Mouse (Mus musculus) CH12.LX (cell line): ENCODE results near the gene Thoc3. TPM values are rescaled to one million over a fixed set of nuclear protein-coding genes. Genes with fewer than 3 reads are reported as not detected.
A peak's percentile ranks its signal among the peaks of the same experiment; 100 is the strongest.
"Not testable (repeated sequence)": the region's sequence is repeated elsewhere in the genome, so short reads cannot be mapped to it uniquely, and the experiment has no call there.

Experiments
- DNase-seq: peaks from one replicate; pipeline ENCODE4 v3.0.0-alpha.2; 2013; ENCODE audit errors: extremely low read depth
- H3K27ac ChIP-seq: 2 replicates; pipeline ENCODE4 v1.5.1; 2012; ENCODE audit warnings: low read depth, mild to moderate bottlenecking, control low read depth, moderate library complexity; ENCODE audit not compliant: insufficient read depth
- H3K27me3 ChIP-seq: replicated peaks from 2 replicates; pipeline ENCODE3; 2012; ENCODE audit warnings: inconsistent platforms
- H3K36me3 ChIP-seq, 2 experiments: replicated peaks in 1 of 2; 2 replicates each; pipeline versions ENCODE3 to v1.6.1; 2012; ENCODE audit warnings: inconsistent platforms in 1 of 2, low read length in 1 of 2, mild to moderate bottlenecking in 1 of 2, mixed read lengths in 1 of 2, moderate library complexity in 1 of 2; ENCODE audit not compliant: control insufficient read depth in 1 of 2, insufficient read depth in 1 of 2
- H3K4me1 ChIP-seq, 2 experiments: 2 replicates each; pipeline ENCODE4 v1.6.1; 2012; ENCODE audit warnings: inconsistent platforms in 1 of 2, moderate library complexity in 1 of 2; ENCODE audit not compliant: insufficient read depth in 2 of 2, control insufficient read depth in 1 of 2
- H3K4me2 ChIP-seq: 2 replicates; pipeline ENCODE4 v1.6.1; 2012; ENCODE audit warnings: low read depth, mild to moderate bottlenecking, control low read depth; ENCODE audit not compliant: poor library complexity, insufficient read depth, severe bottlenecking
- H3K4me3 ChIP-seq, 3 experiments: fragments of 150-350 bp in 1 of 3; sonication (generic) in 1 of 3; replicated peaks in 1 of 3; 2 replicates each; pipeline versions ENCODE3 to v1.5.1; 2011 to 2012; ENCODE audit warnings: low read depth in 2 of 3, low read length in 2 of 3, mild to moderate bottlenecking in 2 of 3, moderate library complexity in 2 of 3, control low read depth in 1 of 3, improper control_type of control experiment in 1 of 3, inconsistent platforms in 1 of 3, mixed read lengths in 1 of 3; ENCODE audit not compliant: poor library complexity in 1 of 3
- H3K79me2 ChIP-seq: replicated peaks from 2 replicates; pipeline ENCODE4 v1.6.1; 2012; ENCODE audit warnings: mild to moderate bottlenecking, moderate library complexity; ENCODE audit not compliant: control insufficient read depth, poor library complexity, insufficient read depth, severe bottlenecking; ENCODE audit errors: extremely low read depth
- H3K9ac ChIP-seq: 2 replicates; pipeline ENCODE4 v1.6.1; 2012; ENCODE audit warnings: low read depth, mild to moderate bottlenecking, control low read depth, moderate library complexity; ENCODE audit not compliant: insufficient read depth
- H3K9me3 ChIP-seq: replicated peaks from 2 replicates; pipeline ENCODE3; 2012; ENCODE audit warnings: low read length, inconsistent platforms, mixed read lengths
- CHD2 ChIP-seq: IDR thresholded peaks from 2 replicates; pipeline ENCODE4 v1.6.1; 2011; ENCODE audit warnings: low read length, improper control_type of control experiment
- ELF1 ChIP-seq: IDR thresholded peaks from 2 replicates; pipeline ENCODE4 v1.6.1; 2014; ENCODE audit warnings: low read depth, mild to moderate bottlenecking, inconsistent platforms, low read length, improper control_type of control experiment
- EP300 ChIP-seq: IDR thresholded peaks from 2 replicates; pipeline ENCODE4 v1.6.1; 2011; ENCODE audit warnings: low read length, improper control_type of control experiment
- GABPA ChIP-seq: IDR thresholded peaks from 2 replicates; pipeline ENCODE4 v1.6.1; 2012; ENCODE audit warnings: low read depth, low read length, improper control_type of control experiment, inconsistent platforms; ENCODE audit not compliant: insufficient replicate concordance
- IRF4 ChIP-seq: IDR thresholded peaks from 2 replicates; pipeline ENCODE4 v1.6.1; 2014; ENCODE audit warnings: low read depth, mild to moderate bottlenecking, inconsistent platforms, low read length, improper control_type of control experiment
- KAT2A ChIP-seq: IDR thresholded peaks from 2 replicates; pipeline ENCODE4 v1.6.1; 2012; ENCODE audit warnings: low read length, improper control_type of control experiment, inconsistent platforms; ENCODE audit not compliant: insufficient replicate concordance
- MAX ChIP-seq: IDR thresholded peaks from 2 replicates; pipeline ENCODE4 v1.6.1; 2011; ENCODE audit warnings: low read length, improper control_type of control experiment
- MXI1 ChIP-seq: IDR thresholded peaks from 2 replicates; pipeline ENCODE4 v1.6.1; 2011; ENCODE audit warnings: mild to moderate bottlenecking, low read depth, low read length, improper control_type of control experiment
- MYC ChIP-seq: IDR thresholded peaks from 2 replicates; pipeline ENCODE4 v1.6.1; 2011; ENCODE audit warnings: low read depth, mild to moderate bottlenecking, improper control_type of control experiment, low read length
- NELFE ChIP-seq: IDR thresholded peaks from 2 replicates; pipeline ENCODE4 v1.6.1; 2011; ENCODE audit warnings: low read depth, low read length, improper control_type of control experiment
- NRF1 ChIP-seq: IDR thresholded peaks from 2 replicates; pipeline ENCODE4 v1.6.1; 2014; ENCODE audit warnings: low read depth, mild to moderate bottlenecking, inconsistent platforms, low read length, improper control_type of control experiment, moderate library complexity
- PAX5 ChIP-seq: IDR thresholded peaks from 2 replicates; pipeline ENCODE4 v1.6.1; 2012; ENCODE audit warnings: low read length, inconsistent platforms, mixed read lengths
- POLR2A ChIP-seq: IDR thresholded peaks from 2 replicates; pipeline ENCODE4 v1.6.1; 2011; ENCODE audit warnings: low read depth, mild to moderate bottlenecking, improper control_type of control experiment, low read length
- POLR2AphosphoS2 ChIP-seq: IDR thresholded peaks from 2 replicates; pipeline ENCODE4 v1.6.1; 2011; ENCODE audit warnings: low read depth, low read length, improper control_type of control experiment
- SIN3A ChIP-seq: IDR thresholded peaks from 2 replicates; pipeline ENCODE4 v1.6.1; 2012; ENCODE audit warnings: low read length, improper control_type of control experiment, inconsistent platforms
- SMC3 ChIP-seq: IDR thresholded peaks from 2 replicates; pipeline ENCODE4 v1.6.1; 2011; ENCODE audit warnings: low read depth, low read length, improper control_type of control experiment
- UBTF ChIP-seq: IDR thresholded peaks from 2 replicates; pipeline ENCODE4 v1.6.1; 2012; ENCODE audit warnings: low read depth, mild to moderate bottlenecking, inconsistent platforms, low read length, improper control_type of control experiment, moderate library complexity
- USF1 ChIP-seq: IDR thresholded peaks from 2 replicates; pipeline ENCODE4 v1.6.1; 2014; ENCODE audit warnings: low read depth, mild to moderate bottlenecking, inconsistent platforms, low read length, improper control_type of control experiment
- USF2 ChIP-seq: conservative IDR thresholded peaks from 2 replicates; pipeline ENCODE4 v1.6.1; 2011; ENCODE audit warnings: low read depth, low read length, improper control_type of control experiment
- ZC3H11A ChIP-seq: IDR thresholded peaks from 2 replicates; pipeline ENCODE4 v1.6.1; 2012; ENCODE audit warnings: low read depth, mild to moderate bottlenecking, inconsistent platforms, low read length, improper control_type of control experiment
- ZKSCAN1 ChIP-seq: IDR thresholded peaks from 2 replicates; pipeline ENCODE4 v1.6.1; 2012; ENCODE audit warnings: low read depth, inconsistent platforms, low read length, improper control_type of control experiment, borderline replicate concordance
- ZNF384 ChIP-seq: IDR thresholded peaks from 2 replicates; pipeline ENCODE4 v1.6.1; 2012; ENCODE audit warnings: low read depth, low read length, improper control_type of control experiment, inconsistent platforms
- dilution Hi-C: fragments of 300-500 bp; cut with MboI; formaldehyde crosslinking; loops from 2 replicates; pipeline ENCODE4 v1.14.3; 2020; ENCODE audit warnings: low sequenced_read_pairs; ENCODE audit not compliant: extremely low pct_unique_long_range_greater_than_20kb, extremely low pct_ligation_motif_present
- in situ Hi-C: fragments of 300-500 bp; cut with MboI; formaldehyde crosslinking; loops from 3 replicates; pipeline ENCODE4 v1.14.3; 2019; ENCODE audit warnings: low sequenced_read_pairs, low pct_ligation_motif_present, low pct_unique_long_range_greater_than_20kb, mixed read lengths
- polyA plus RNA-seq: library from polyadenylated mRNA; unstranded; fragments of >175 nt; gene quantifications from 2 replicates; pipeline ENCODE4 v1.2.1, GENCODE M21; 2012; ENCODE audit warnings: low read depth; ENCODE audit not compliant: insufficient read length
- total RNA-seq, 2 experiments: library from RNA; depleted of rRNA; stranded (reverse); fragments of 300-350 nt in 1 of 2; fragments of >200 nt in 1 of 2; gene quantifications; 2 replicates each; pipeline ENCODE4 v1.2.3; 2012 to 2014

Thoc3 gene
- total and polyA plus RNA-seq, 3 experiments, result 72.1 to 93.1 (median 77.5) TPM

GRCm38 (mm10) chr13:54501352-54501751 lies 32.7 kb upstream of the Thoc3 start:
- H3K79me2 ChIP-seq, result peaks cover 12% of the 10 kb centered on the region
- TF ChIP-seq UBTF (no peak), MXI1 (no peak), MYC (no peak), POLR2AphosphoS2 (no peak), IRF4 (peak; percentile 76)
- H3K27ac ChIP-seq, result no peak overlapping the region

GRCm38 (mm10) chr13:54499551-54499950 lies 30.9 kb upstream of the Thoc3 start:
- H3K79me2 ChIP-seq, in situ Hi-C loops, DNase-seq, H3K9ac ChIP-seq, H3K4me2 ChIP-seq, H3K9me3 ChIP-seq, H3K4me3 ChIP-seq, H3K27ac ChIP-seq, dilution Hi-C loops, H3K36me3 ChIP-seq, H3K27me3 ChIP-seq: not testable (repeated sequence)
- H3K4me1 ChIP-seq, result peaks cover 7 to 36% of the 10 kb centered on the region in 2 experiments; a peak in 3 of 4 replicates

More at GRCm38 (mm10) chr13:54501352-54501751, 32.7 kb upstream of the Thoc3 start:
- peak overlapping the region; percentile 91 for H3K4me2 ChIP-seq
- dilution Hi-C loops, result no loop called here
- no peaks in the 10 kb centered on the region for H3K36me3 ChIP-seq
- in situ Hi-C loops, result no loop called here
- peak; percentile 55 for DNase-seq
- H3K9ac ChIP-seq, result peak overlapping the region; percentile 30; the same call in 1 of the 2 replicates
- H3K9me3 ChIP-seq, result no peaks in the 10 kb centered on the region
- peaks cover 7 to 49% of the 10 kb centered on the region in 2 experiments; a peak in 3 of 4 replicates for H3K4me1 ChIP-seq
- H3K4me3 ChIP-seq, result peak overlapping the region in 2 of 3 experiments; percentile 12 to 40
- peaks cover 5% of the 10 kb centered on the region for H3K27me3 ChIP-seq

- Histone ChIP-seq H3K36me3 (no peaks in the 10 kb centered on the region), H3K9me3 (no peaks in the 10 kb centered on the region), H3K4me2 (no peak overlapping the region), H3K9ac (no peak overlapping the region), H3K4me3 (no peak overlapping the region), H3K79me2 (no peaks in the 10 kb centered on the region), H3K27ac (no peak overlapping the region), H3K4me1 (peaks cover 7 to 25% of the 10 kb centered on the region in 2 experiments), H3K27me3 (no peaks in the 10 kb centered on the region)
- DNase-seq, result no peak
- TF ChIP-seq USF2, result no peak
- TF ChIP-seq SMC3, result no peak
- TF ChIP-seq NELFE, result no peak
- TF ChIP-seq NRF1, result no peak
- no peak for TF ChIP-seq SIN3A
- TF ChIP-seq GABPA, result no peak
- no peak for TF ChIP-seq CHD2
- TF ChIP-seq MAX, result no peak
- TF ChIP-seq PAX5, result no peak
- TF ChIP-seq MYC, result no peak
- TF ChIP-seq KAT2A, result no peak
- TF ChIP-seq ZNF384, result no peak
- TF ChIP-seq USF1, result no peak
- TF ChIP-seq ZC3H11A, result no peak
- TF ChIP-seq UBTF, result no peak
- no peak for TF ChIP-seq ELF1
- TF ChIP-seq POLR2A, result no peak
- TF ChIP-seq ZKSCAN1, result no peak
- TF ChIP-seq EP300, result no peak
- dilution Hi-C loops, result no loop called here
- in situ Hi-C loops, result no loop called here
Observed at GRCm38 (mm10) chr13:54491381-54491780, 22.7 kb upstream of the Thoc3 start.
